Mouse (Mus musculus) neural tube, embryonic 13.5 days (tissue): ENCODE data around the gene Inip. TPM values are rescaled to one million over a fixed set of nuclear protein-coding genes. Genes with fewer than 3 reads are reported as not detected.
"Not testable (repeated sequence)": the region's sequence is repeated elsewhere in the genome, so short reads cannot be mapped to it uniquely, and the experiment has no call there.

ENCODE experiments used
- ATAC-seq: fragments of 200-750 bp; cut with Nextera tagmentation; 2 replicates; pipeline ENCODE4 v1.8.0; 2017; ENCODE audit warnings: low read depth, mild to moderate bottlenecking, moderate TSS enrichment, moderate library complexity
- H3K27ac ChIP-seq: fragments of 300-500 bp; sonication (generic); replicated peaks from 2 replicates; pipeline ENCODE4 v1.5.1; 2015; ENCODE audit warnings: moderate library complexity, mild to moderate bottlenecking, inconsistent platforms
- H3K27me3 ChIP-seq: fragments of 300-500 bp; sonication (generic); 2 replicates; pipeline ENCODE4 v1.6.1; 2015; ENCODE audit warnings: mild to moderate bottlenecking, inconsistent platforms
- H3K36me3 ChIP-seq: fragments of 300-500 bp; sonication (generic); 2 replicates; pipeline ENCODE4 v1.6.1; 2015; ENCODE audit warnings: mild to moderate bottlenecking, inconsistent platforms
- H3K4me1 ChIP-seq: fragments of 300-500 bp; sonication (generic); replicated peaks from 2 replicates; pipeline ENCODE4 v1.6.1; 2015; ENCODE audit warnings: inconsistent platforms
- H3K4me2 ChIP-seq: fragments of 300-500 bp; sonication (generic); 2 replicates; pipeline ENCODE4 v1.6.1; 2015; ENCODE audit warnings: inconsistent platforms, mild to moderate bottlenecking, moderate library complexity
- H3K4me3 ChIP-seq: fragments of 300-500 bp; sonication (generic); 2 replicates; pipeline ENCODE4 v1.5.1; 2015; ENCODE audit warnings: mild to moderate bottlenecking, inconsistent platforms
- H3K9ac ChIP-seq: fragments of 300-500 bp; sonication (generic); 2 replicates; pipeline ENCODE4 v1.6.1; 2015; ENCODE audit warnings: moderate library complexity, mild to moderate bottlenecking, inconsistent platforms
- H3K9me3 ChIP-seq: fragments of 300-500 bp; sonication (generic); 2 replicates; pipeline ENCODE4 v1.6.1; 2016; ENCODE audit warnings: inconsistent platforms
- WGBS: fragments of 180-500 bp; shearing (Covaris S2); methylation state at CpG from one replicate; pipeline ENCODE4 v1.1.7; 2015; 5-methylcytosine and 5-hydroxymethylcytosine counted together
- polyA plus RNA-seq: library from polyadenylated mRNA; unstranded; fragments of >200 nt; fragmentation: Nextera tagmentation; extraction: Ambion mirVana; gene quantifications from 2 replicates; pipeline ENCODE4 v1.2.1, GENCODE M21; 2015

Inip gene
- polyA plus RNA-seq, 1 experiment from 2014 or later = 60.3 TPM

DNA sequence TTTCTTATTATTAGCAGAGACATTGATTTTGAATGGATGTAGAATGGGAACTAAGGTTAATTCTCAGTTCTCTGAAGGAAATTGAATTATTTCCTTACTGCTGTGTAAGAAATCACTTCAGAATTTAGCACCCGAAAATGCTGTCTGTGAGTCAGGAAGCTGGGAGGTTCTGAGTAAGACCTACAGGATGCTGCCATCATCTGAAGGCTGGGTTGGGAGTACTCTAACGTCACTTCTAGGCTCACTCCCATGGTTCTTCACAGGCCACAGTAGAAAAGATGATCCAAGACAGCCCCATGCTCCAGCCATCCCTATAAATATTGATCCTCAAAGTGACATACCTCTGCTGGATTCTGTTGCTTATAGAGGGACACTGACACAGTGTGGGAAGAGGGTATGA, 6.1 kb upstream of the Inip start:
- H3K36me3 ChIP-seq = no peaks in the 10 kb centered on the region
- H3K9ac ChIP-seq = peak overlapping the region; percentile 90; the same call in 1 of the 2 replicates
- H3K4me3 ChIP-seq = peak overlapping the region; percentile 71
- no peaks in the 10 kb centered on the region for H3K27me3 ChIP-seq
- 68% methylated on average over 2 of the region's 2 CpGs for WGBS
- ATAC-seq = no peak
- peaks cover 29% of the 10 kb centered on the region for H3K4me1 ChIP-seq
- H3K9me3 ChIP-seq = no peaks in the 10 kb centered on the region
- H3K4me2 ChIP-seq = peak overlapping the region; percentile 89
- no peak overlapping the region for H3K27ac ChIP-seq

DNA sequence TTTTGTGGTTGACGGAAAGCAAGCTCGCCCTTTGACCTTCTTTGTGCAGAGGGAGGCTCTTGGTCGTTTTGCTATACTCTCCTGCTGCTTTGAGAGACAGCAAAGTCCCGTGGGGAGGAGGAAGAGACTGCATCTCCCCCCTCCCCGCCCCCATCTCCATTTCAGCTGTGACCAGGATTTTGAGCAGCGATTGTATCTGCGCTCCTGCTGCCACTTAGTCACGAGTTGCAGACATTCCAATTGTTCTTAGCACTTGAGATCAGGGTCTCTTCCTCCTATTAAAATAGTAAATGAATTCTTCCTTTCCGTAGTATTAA, 5.4 kb upstream of the Inip start:
- H3K4me3 ChIP-seq = peak overlapping the region; percentile 71
- no peaks in the 10 kb centered on the region for H3K27me3 ChIP-seq
- H3K9ac ChIP-seq = peak overlapping the region; percentile 90
- WGBS = 3% methylated on average over 9 of the region's 9 CpGs
- H3K4me1 ChIP-seq = peaks cover 29% of the 10 kb centered on the region
- H3K27ac ChIP-seq = peak overlapping the region; percentile 90
- ATAC-seq = no peak
- no peaks in the 10 kb centered on the region for H3K36me3 ChIP-seq
- H3K9me3 ChIP-seq = no peaks in the 10 kb centered on the region
- peak overlapping the region; percentile 89 for H3K4me2 ChIP-seq

DNA sequence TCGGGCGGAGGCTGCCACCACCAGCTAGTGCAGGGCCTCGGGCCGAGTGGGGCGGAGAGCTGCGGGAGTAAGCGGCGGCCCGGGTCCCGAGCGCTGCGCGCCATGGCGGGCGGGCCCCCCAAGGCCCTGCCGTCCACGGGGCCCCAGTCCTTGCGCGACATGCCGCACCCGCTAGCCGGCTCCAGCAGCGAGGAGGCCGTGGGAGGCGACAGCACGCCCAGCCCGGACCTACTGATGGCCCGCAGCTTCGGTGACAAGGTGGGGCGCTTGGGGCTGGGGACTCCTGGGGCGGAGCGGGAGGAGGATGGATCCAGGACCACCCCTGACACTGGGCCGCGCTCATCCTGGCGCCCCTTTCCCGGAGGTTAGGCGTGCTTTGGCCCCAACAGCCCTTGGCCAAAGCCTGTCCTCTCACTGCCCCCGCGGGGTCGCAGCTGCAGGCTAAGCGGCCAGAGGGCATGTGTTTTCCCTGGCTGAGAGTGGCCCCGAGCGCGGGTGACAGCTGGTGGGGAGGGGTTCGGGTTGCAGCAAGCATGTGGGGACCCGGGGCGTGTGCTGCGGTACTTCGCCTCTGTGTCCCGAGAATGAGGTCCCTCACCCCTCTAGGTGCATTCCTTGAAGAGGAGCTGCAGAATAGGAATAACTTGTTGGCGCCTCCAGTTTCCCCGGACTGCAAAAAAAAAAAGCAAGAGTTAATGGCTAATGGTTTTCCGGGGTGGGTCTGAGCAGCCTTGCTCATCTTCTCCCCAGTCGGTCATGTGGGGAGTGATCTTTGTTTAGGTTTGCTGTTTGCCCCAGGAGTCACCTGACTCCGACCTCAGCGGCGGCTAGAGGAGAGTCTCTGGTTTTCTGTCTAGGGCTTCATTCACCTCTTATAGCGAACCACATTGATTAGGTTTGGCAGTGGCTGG, 4.8 kb upstream of the Inip start:
- H3K4me1 ChIP-seq = peaks cover 29% of the 10 kb centered on the region
- H3K4me2 ChIP-seq = peak overlapping the region; percentile 89
- under 1% methylated on average over 56 of the region's 58 CpGs for WGBS
- H3K4me3 ChIP-seq = peak overlapping the region; percentile 71
- no peaks in the 10 kb centered on the region for H3K27me3 ChIP-seq
- H3K36me3 ChIP-seq = no peaks in the 10 kb centered on the region
- peak overlapping the region; percentile 90 for H3K9ac ChIP-seq
- no peaks in the 10 kb centered on the region for H3K9me3 ChIP-seq
- ATAC-seq = peak; percentile 38; the same call in 1 of the 2 replicates
- peak overlapping the region; percentile 90 for H3K27ac ChIP-seq

DNA sequence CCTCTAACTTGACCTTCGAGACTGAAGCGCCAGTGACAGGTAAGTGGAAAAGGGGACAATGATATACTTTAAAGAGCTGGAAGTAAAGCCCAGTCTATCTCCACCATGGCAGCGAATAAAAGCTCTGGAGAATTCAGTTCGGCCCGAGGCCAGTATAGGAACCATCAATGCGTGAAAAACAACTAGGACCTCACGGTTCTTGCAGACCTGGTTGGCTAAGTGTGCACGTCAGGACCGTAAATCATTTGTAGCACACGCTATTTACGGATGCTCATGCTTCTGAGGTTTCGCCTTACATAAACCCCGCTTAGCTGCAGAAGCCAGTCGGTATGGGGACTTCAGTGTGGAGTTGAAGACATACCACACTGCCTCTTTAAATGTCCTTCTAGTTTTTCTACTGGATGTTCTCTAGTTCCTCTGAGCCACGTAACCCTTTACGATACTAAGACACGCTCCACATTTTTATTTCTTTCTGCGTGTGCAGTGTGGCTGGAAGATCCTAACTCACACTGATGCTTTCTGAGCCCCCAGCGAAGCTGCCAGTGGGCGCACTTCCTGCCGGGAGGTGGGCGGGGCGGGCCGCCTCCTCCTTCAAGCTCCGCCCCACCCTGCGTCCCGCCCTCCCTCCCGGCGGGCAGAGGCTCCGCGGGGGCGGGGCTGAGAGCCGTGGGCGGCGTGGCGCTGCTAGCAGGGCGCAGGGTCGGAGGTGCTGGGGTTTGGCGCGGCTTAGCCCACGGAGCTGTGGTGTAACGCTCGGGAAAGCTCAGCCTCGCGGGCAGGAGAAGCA, 4.0 kb upstream of the Inip start, which contains the start of gene Snx30:
Gene Snx30 (plus strand): TSS at position 660 of the 787 bp plus-strand sequence.
- H3K9ac ChIP-seq = peak within 1 kb of the TSS; percentile 90
- H3K4me2 ChIP-seq = peak within 1 kb of the TSS; percentile 89
- H3K9me3 ChIP-seq = no peaks in the 10 kb centered on the region
- H3K36me3 ChIP-seq = no peaks in the 10 kb centered on the region
- H3K4me3 ChIP-seq = peak within 1 kb of the TSS; percentile 71
- H3K4me1 ChIP-seq = peaks cover 29% of the 10 kb centered on the region
- WGBS = 2% methylated on average over 41 of the region's 45 CpGs
- peak; percentile 94 for ATAC-seq
- H3K27ac ChIP-seq = peak within 1 kb of the TSS; percentile 90
- H3K27me3 ChIP-seq = no peaks in the 10 kb centered on the region

DNA sequence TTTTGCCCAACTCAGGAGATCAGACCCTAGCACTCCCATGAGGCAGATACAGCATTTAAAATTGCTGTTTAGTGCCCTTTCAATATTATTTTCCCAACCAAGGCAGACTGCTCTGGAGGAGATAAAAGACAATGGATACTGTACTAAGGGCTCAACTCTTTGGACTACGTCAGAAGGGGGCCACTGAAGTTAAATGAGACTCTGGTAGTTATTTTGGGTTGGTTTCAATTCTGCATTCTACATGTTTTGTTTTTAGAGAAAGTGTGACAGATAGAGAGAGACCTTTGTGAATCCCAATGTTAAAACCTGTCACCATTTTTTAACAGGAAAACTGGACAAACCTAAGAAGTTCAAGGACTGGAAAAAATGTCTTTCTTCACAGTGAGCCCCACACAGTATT, 3.4 kb upstream of the Inip start:
- no peaks in the 10 kb centered on the region for H3K36me3 ChIP-seq
- peak overlapping the region; percentile 90 for H3K27ac ChIP-seq
- peak overlapping the region; percentile 89 for H3K4me2 ChIP-seq
- H3K9ac ChIP-seq = peak overlapping the region; percentile 90
- peaks cover 29% of the 10 kb centered on the region for H3K4me1 ChIP-seq
- no peaks in the 10 kb centered on the region for H3K9me3 ChIP-seq
- no peak for ATAC-seq
- peak overlapping the region; percentile 71 for H3K4me3 ChIP-seq
- H3K27me3 ChIP-seq = no peaks in the 10 kb centered on the region
- WGBS = 57% methylated on average over 1 of the region's 1 CpGs

DNA sequence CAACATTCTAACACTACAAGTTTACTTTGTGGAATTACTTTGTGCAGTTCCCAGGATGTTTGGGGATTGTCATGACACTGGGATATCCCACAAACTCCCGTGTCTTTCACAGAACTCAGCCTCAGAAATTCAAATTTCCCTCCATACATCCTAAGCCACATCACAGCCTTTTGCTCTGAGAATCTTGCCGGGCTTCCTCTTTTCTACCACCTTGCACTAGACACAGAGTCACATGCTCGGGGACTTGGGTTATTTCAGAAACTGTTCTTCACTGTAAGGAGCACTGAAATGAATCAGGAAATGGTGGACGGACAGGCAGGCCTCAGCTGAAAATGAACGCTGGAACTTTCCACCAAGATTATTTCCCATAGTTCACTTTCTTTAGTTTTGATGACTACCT, 2.0 kb upstream of the Inip start:
- Histone ChIP-seq H3K27me3 (no peaks in the 10 kb centered on the region), H3K27ac (no peak overlapping the region), H3K4me3 (no peak overlapping the region), H3K36me3 (no peaks in the 10 kb centered on the region), H3K4me1 (peaks cover 25% of the 10 kb centered on the region), H3K9ac (no peak overlapping the region), H3K4me2 (no peak overlapping the region), H3K9me3 (no peaks in the 10 kb centered on the region)
- no peak for ATAC-seq
- WGBS = 89% methylated on average over 5 of the region's 5 CpGs

DNA sequence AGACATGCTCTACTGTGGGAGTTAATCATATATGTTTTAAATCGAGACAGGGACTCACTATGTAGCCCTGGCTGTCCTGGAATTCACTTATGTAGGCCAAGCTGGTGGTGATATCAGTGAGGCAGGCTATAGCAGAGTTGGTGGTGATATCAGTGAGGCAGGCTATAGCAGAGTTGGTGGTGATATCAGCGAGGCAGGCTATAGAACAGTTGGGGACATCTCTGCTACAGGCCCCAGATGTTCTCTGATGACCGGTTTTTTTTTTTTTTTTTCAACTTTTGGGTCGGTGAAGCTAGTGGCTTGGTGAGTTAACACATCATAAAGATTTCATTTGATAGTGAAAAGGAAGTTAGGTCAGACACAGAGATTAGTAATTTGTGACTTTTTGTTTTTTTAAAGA, 1.4 kb upstream of the Inip start:
- Histone ChIP-seq H3K27me3 (no peaks in the 10 kb centered on the region), H3K9me3 (no peaks in the 10 kb centered on the region), H3K4me2 (no peak overlapping the region), H3K4me3 (no peak overlapping the region), H3K9ac (no peak overlapping the region), H3K36me3 (no peaks in the 10 kb centered on the region), H3K27ac (no peak overlapping the region), H3K4me1 (peaks cover 20% of the 10 kb centered on the region)
- WGBS = 74% methylated on average over 4 of the region's 4 CpGs
- ATAC-seq = no peak

DNA sequence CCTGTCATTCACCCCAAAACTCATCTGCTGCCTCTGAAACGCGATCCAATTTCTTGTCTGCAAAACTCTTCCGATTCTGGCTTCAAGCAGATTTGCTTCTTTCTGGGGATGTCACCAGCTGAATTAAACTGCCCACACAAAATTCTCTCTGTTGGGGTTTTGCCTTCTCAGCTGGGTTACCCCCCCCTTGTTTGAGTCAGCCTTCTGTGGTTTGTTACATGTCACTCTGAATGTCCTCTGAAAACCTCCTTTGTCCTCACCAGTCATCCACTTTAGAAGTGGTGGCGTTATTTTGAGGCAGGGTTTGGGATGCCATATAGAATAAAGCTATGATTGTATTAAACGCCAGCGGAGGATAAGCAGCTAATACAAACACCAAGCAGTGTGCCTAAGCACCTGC, 718 bp upstream of the Inip start:
- Histone ChIP-seq H3K9me3 (no peaks in the 10 kb centered on the region), H3K36me3 (no peaks in the 10 kb centered on the region), H3K9ac (no peak overlapping the region), H3K27ac (no peak overlapping the region), H3K4me2 (no peak overlapping the region), H3K27me3 (no peaks in the 10 kb centered on the region), H3K4me1 (peaks cover 13% of the 10 kb centered on the region), H3K4me3 (no peak overlapping the region)
- ATAC-seq = no peak
- 85% methylated on average over 6 of the region's 6 CpGs for WGBS

DNA sequence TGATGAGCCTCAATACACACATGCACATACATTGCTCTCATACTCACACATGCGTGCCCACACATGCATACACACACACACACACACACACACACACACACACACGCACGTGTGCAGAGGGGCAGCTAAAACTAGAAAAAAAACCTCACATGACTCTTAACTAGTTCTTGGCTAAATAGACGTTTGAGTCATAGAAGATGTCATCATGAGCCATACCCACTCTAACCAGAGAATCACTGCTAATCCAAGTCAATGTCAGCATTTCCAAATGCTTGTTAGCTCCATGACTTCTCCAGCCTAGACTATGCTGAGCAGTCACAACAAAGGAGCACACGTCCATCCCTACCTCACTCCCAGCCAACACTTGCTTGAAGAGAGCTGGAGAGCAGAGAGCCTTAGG, 1.2 kb downstream of the Inip start:
- H3K4me1 ChIP-seq = peaks cover 6% of the 10 kb centered on the region
- H3K27me3 ChIP-seq = no peaks in the 10 kb centered on the region
- H3K36me3 ChIP-seq = no peaks in the 10 kb centered on the region
- H3K9ac ChIP-seq = no peak overlapping the region
- H3K27ac ChIP-seq = no peak overlapping the region
- no peak overlapping the region for H3K4me2 ChIP-seq
- H3K4me3 ChIP-seq = no peak overlapping the region
- no peak for ATAC-seq
- no peaks in the 10 kb centered on the region for H3K9me3 ChIP-seq
- WGBS = 83% methylated on average over 5 of the region's 5 CpGs

DNA sequence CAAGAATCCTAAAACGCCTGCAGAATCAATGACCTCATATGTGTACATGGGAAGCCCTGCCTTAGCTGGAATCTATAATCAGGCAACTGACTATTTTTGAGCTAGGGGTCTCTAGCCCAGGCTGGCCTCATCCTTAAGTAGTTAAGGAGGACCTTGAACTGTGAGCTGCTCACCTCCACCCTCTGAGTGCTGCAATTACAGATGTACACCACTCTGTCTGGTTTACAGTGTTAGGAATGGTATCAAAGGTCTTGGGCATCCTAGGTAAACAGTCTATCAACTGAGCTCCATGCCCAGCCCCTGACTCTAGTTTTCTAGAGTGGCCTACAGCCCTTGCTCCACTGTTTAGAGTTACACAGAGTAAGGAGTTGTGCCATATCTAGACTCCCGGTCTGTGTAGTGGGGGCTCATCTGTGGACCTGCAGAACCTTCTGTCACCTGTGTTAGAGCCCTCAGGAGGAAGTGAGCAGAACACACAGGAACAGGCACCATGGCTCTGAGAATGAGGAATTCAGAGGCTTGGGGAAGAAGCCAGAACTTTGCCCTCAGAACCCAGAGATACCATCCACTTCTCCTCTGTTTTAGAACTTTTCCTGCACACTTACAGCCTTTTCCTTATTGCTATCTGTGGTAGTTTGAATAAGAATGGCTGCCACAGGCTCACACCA, 5.5 kb downstream of the Inip start:
- Histone ChIP-seq H3K36me3 (no peaks in the 10 kb centered on the region), H3K27me3 (no peaks in the 10 kb centered on the region), H3K27ac (no peak overlapping the region), H3K4me1 (no peaks in the 10 kb centered on the region), H3K9ac (no peak overlapping the region), H3K4me3 (no peak overlapping the region), H3K4me2 (no peak overlapping the region), H3K9me3 (no peaks in the 10 kb centered on the region)
- WGBS = 85% methylated on average over 2 of the region's 2 CpGs
- no peak for ATAC-seq

DNA sequence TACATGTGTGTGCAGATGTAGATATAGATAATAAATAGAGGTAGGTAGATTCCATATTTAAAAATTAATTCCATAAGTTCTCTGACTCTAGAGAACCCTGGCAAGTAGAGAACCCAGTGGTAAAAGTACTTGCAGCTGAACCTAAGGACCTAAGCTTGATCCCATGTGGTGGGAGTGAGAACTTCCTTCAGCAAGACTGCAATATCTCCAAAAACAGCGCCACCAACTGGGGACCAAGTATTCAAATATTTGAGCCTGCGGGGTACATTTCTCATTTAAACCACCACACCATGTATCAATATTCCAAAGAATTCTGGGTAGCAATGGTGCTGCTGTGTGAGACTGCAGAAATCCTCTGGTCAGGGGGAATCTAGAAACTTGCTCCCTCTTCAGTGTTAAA, 7.3 kb downstream of the Inip start:
- no peaks in the 10 kb centered on the region for H3K27me3 ChIP-seq
- H3K9ac ChIP-seq = no peak overlapping the region
- ATAC-seq = no peak
- 71% methylated on average over 2 of the region's 2 CpGs for WGBS
- no peaks in the 10 kb centered on the region for H3K4me1 ChIP-seq
- H3K36me3 ChIP-seq = no peaks in the 10 kb centered on the region
- no peak overlapping the region for H3K4me2 ChIP-seq
- no peaks in the 10 kb centered on the region for H3K9me3 ChIP-seq
- no peak overlapping the region for H3K4me3 ChIP-seq
- no peak overlapping the region for H3K27ac ChIP-seq

DNA sequence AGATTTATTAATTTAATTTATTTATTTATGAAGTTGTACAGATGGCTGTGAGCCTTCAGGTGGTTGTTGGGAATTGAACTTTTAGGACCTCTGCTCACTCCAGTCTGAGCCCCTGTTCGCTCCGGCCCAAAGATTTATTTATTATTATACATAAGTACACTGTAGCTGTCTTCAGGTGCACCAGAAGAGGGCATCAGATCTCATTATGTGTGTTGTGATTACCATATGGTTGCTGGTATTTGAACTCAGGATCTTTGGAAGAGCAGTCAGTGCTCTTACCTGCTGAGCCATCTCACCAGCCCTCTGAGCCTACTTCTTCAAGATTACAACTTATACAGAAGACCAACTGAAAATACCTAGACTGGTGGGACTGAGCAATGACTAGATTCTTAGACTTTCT, 7.8 kb downstream of the Inip start:
- ATAC-seq, H3K9ac ChIP-seq, H3K27ac ChIP-seq, H3K27me3 ChIP-seq, H3K4me3 ChIP-seq, H3K36me3 ChIP-seq, H3K4me2 ChIP-seq, H3K4me1 ChIP-seq, H3K9me3 ChIP-seq: not testable (repeated sequence)
- WGBS = 80% methylated on average over 2 of the region's 2 CpGs
